Mouse (Mus musculus): ENCODE results near the gene Gm853. TPM values are rescaled to one million over a fixed set of nuclear protein-coding genes. Genes with fewer than 3 reads are reported as not detected.
A peak's percentile ranks its signal among the peaks of the same experiment; 100 is the strongest.
"Not testable (repeated sequence)": the region's sequence is repeated elsewhere in the genome, so short reads cannot be mapped to it uniquely, and the experiment has no call there.

Gm853 gene
- polyA plus RNA-seq, 1 experiment from 2014 or later, result 0.84 TPM

DNA sequence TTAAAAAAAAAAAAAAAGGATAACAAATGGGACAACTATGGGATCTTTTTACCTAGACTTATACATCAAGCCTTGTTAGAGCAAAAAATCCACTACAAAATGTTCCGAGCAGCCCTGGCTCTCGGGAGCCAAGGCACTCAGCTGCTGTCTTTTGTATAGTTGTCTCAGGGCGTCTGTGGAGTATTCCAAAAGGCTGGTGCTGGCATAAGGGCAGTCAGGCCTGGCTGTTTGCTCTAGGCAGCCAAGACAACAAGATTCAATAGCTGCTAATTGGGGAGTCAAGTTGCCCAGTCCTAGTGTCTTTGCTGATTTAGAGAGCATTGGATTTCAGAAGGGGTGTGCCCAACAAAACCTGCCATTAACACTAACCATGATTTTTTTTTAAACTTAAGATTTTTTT lies 26.4 kb upstream of the Gm853 start:
- no peaks in the 10 kb centered on the region for H3K9me3 ChIP-seq
- 68% methylated on average over 3 of the region's 3 CpGs for WGBS
- H3K27me3 ChIP-seq (ENCODE audit: insufficient read depth, poor library complexity, severe bottlenecking), result peaks cover 13% of the 10 kb centered on the region; the same call in 1 of the 2 replicates
- H3K4me3 ChIP-seq, result no peak overlapping the region
- peaks cover 26% of the 10 kb centered on the region for H3K36me3 ChIP-seq
- DNase-seq (ENCODE audit: low spot score), result no peak
- no peak overlapping the region for H3K27ac ChIP-seq
- H3K4me1 ChIP-seq (replicated peaks), result peaks cover 12% of the 10 kb centered on the region; the same call in 1 of the 2 replicates

DNA sequence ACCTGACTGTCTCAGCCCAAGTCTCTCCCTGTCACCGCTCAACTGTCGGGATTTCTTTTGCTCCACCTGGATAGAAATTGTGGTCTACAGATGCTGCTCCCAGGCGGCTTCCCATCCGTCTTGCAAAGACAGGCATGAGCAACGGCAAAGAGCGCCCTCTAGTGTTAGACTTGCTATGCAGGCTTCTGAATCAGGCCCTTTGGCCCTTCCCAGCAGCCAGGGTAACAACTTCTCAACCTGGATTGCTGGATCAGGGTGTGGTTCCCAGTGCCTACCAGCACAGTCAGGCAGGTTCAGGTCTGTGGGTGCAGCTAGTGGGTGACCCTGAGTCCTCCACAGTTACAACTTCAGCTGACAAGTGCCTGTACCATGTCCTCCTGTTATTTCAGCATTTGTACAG lies 23.9 kb upstream of the Gm853 start:
- Histone ChIP-seq H3K4me1 (replicated peaks) (no peaks in the 10 kb centered on the region), H3K9me3 (no peaks in the 10 kb centered on the region), H3K36me3 (peaks cover 7% of the 10 kb centered on the region), H3K4me3 (no peak overlapping the region), H3K27ac (no peak overlapping the region), H3K27me3 (ENCODE audit: insufficient read depth, poor library complexity, severe bottlenecking) (peaks cover 13% of the 10 kb centered on the region; the same call in 1 of the 2 replicates)
- peak; percentile 81 for DNase-seq (ENCODE audit: low spot score)
- WGBS, result 1% methylated on average over 6 of the region's 6 CpGs

- no peak for DNase-seq (ENCODE audit: low spot score)
- Histone ChIP-seq H3K27ac (no peak overlapping the region), H3K9me3 (no peaks in the 10 kb centered on the region), H3K36me3 (no peaks in the 10 kb centered on the region), H3K27me3 (ENCODE audit: insufficient read depth, poor library complexity, severe bottlenecking) (peaks cover 13% of the 10 kb centered on the region; the same call in 1 of the 2 replicates), H3K4me3 (no peak overlapping the region), H3K4me1 (replicated peaks) (no peaks in the 10 kb centered on the region)
- WGBS, result 87% methylated on average over 8 of the region's 8 CpGs
Measured at GRCm38 (mm10) chr4:130244749-130245148, 22.5 kb upstream of the Gm853 start.

- 72% methylated on average over 1 of the region's 1 CpGs for WGBS
- peaks cover 13% of the 10 kb centered on the region; the same call in 1 of the 2 replicates for H3K27me3 ChIP-seq (ENCODE audit: insufficient read depth, poor library complexity, severe bottlenecking)
- not testable (repeated sequence) for H3K36me3 ChIP-seq; H3K4me3 ChIP-seq; DNase-seq (ENCODE audit: low spot score); H3K27ac ChIP-seq; H3K9me3 ChIP-seq; H3K4me1 ChIP-seq (replicated peaks)
Measured at GRCm38 (mm10) chr4:130243621-130244020, 21.4 kb upstream of the Gm853 start.

GRCm38 (mm10) chr4:130242956-130243355 lies 20.8 kb upstream of the Gm853 start:
- Histone ChIP-seq H3K9me3 (no peaks in the 10 kb centered on the region), H3K27ac (no peak overlapping the region), H3K36me3 (no peaks in the 10 kb centered on the region), H3K4me1 (replicated peaks) (no peaks in the 10 kb centered on the region), H3K27me3 (ENCODE audit: insufficient read depth, poor library complexity, severe bottlenecking) (peaks cover 13% of the 10 kb centered on the region; the same call in 1 of the 2 replicates), H3K4me3 (no peak overlapping the region)
- no peak for DNase-seq (ENCODE audit: low spot score)
- 89% methylated on average over 5 of the region's 5 CpGs for whole genome bisulfite sequencing

DNA sequence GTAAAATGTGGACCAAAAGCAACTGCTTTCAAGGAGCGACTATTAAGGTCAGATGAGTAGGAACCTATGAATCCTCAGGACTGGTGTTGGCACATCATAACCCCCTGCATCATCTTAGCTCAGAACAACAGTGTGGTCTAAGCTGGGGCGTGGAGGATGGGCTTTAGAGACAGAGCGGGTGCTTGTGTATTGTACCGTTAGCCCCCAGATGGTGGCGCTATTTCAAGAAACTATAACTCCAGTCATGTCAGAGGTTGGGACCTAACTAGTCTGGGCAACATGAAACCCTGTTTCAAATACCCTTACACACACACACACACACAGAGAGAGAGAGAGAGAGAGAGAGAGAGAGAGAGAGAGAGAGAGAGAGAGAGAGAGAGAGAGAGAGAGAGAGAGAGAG lies 18.5 kb upstream of the Gm853 start:
- no peak overlapping the region for H3K4me3 ChIP-seq
- no peaks in the 10 kb centered on the region for H3K4me1 ChIP-seq (replicated peaks)
- DNase-seq (ENCODE audit: low spot score), result no peak
- 31% methylated on average over 5 of the region's 5 CpGs for WGBS
- no peak overlapping the region for H3K27ac ChIP-seq
- H3K9me3 ChIP-seq, result no peaks in the 10 kb centered on the region
- peaks cover 5% of the 10 kb centered on the region; the same call in 1 of the 2 replicates for H3K27me3 ChIP-seq (ENCODE audit: insufficient read depth, poor library complexity, severe bottlenecking)
- no peaks in the 10 kb centered on the region for H3K36me3 ChIP-seq

DNA sequence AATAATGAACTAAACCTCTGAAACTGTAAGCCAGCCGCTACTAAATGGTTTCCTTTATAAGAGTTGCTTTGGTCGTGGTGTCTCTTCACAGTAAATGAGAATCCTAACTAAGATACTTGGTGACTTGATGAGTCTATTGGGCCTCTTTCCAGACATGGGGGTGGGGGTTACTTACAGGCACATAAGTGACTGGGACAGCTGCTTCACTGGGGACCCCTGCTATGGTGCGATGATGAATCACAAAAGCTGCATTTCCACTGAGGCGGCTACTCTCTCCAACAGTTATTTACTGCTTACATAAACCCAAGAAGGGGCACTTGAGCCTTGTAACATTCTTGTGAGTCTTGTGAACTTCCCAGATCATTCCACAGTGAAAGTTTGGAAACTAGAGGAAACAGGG lies 15.4 kb upstream of the Gm853 start:
- H3K4me1 ChIP-seq (replicated peaks), result no peaks in the 10 kb centered on the region
- peaks cover 8% of the 10 kb centered on the region for H3K9me3 ChIP-seq
- DNase-seq (ENCODE audit: low spot score), result no peak
- no peak overlapping the region for H3K4me3 ChIP-seq
- WGBS, result 90% methylated on average over 4 of the region's 4 CpGs
- H3K27me3 ChIP-seq (ENCODE audit: insufficient read depth, poor library complexity, severe bottlenecking), result no peaks in the 10 kb centered on the region
- no peaks in the 10 kb centered on the region for H3K36me3 ChIP-seq
- no peak overlapping the region for H3K27ac ChIP-seq

DNA sequence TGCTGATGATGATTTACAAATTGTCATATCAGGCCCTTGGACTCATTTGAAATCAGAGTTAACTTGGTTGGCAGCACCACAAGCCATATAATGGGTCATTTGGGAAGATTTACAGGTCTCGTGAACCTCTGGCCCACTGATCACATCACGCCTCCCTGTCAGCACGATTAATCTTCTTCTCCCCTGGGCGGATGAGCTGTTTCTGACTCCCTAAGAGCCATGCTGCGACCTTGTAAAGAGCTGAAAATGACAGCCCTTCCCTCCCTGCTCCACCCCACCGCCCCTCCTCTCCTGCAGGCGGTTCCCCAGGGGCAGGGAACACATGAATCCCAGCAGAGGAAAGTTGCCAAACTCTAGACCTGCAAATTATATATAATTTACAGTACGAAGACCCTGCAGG lies 14.2 kb upstream of the Gm853 start:
- Histone ChIP-seq H3K9me3 (peaks cover 8% of the 10 kb centered on the region), H3K4me1 (replicated peaks) (no peaks in the 10 kb centered on the region), H3K27me3 (ENCODE audit: insufficient read depth, poor library complexity, severe bottlenecking) (no peaks in the 10 kb centered on the region), H3K27ac (no peak overlapping the region), H3K4me3 (no peak overlapping the region), H3K36me3 (no peaks in the 10 kb centered on the region)
- 69% methylated on average over 8 of the region's 8 CpGs for WGBS
- DNase-seq (ENCODE audit: low spot score), result no peak

GRCm38 (mm10) chr4:130224071-130224470 lies 1.9 kb upstream of the Gm853 start:
- no peaks in the 10 kb centered on the region for H3K4me1 ChIP-seq (replicated peaks)
- no peaks in the 10 kb centered on the region for H3K9me3 ChIP-seq
- no peak overlapping the region for H3K27ac ChIP-seq
- DNase-seq (ENCODE audit: low spot score), result no peak
- no peaks in the 10 kb centered on the region; the same call in 1 of the 2 replicates for H3K27me3 ChIP-seq (ENCODE audit: insufficient read depth, poor library complexity, severe bottlenecking)
- H3K4me3 ChIP-seq, result no peak overlapping the region
- no peaks in the 10 kb centered on the region for H3K36me3 ChIP-seq

- no peaks in the 10 kb centered on the region for H3K4me1 ChIP-seq (replicated peaks)
- no peak overlapping the region for H3K27ac ChIP-seq
- H3K4me3 ChIP-seq, result no peak overlapping the region
- DNase-seq (ENCODE audit: low spot score), result no peak
- 81% methylated on average over 9 of the region's 9 CpGs for WGBS
- H3K9me3 ChIP-seq, result no peaks in the 10 kb centered on the region
- H3K27me3 ChIP-seq (ENCODE audit: insufficient read depth, poor library complexity, severe bottlenecking), result no peaks in the 10 kb centered on the region; the same call in 1 of the 2 replicates
- H3K36me3 ChIP-seq, result no peaks in the 10 kb centered on the region
Measured at GRCm38 (mm10) chr4:130220176-130220575, 2.0 kb downstream of the Gm853 start.

- Histone ChIP-seq H3K4me1 (replicated peaks) (no peaks in the 10 kb centered on the region; the same call in 1 of the 2 replicates), H3K27ac (no peak overlapping the region), H3K9me3 (no peaks in the 10 kb centered on the region), H3K4me3 (no peak overlapping the region), H3K36me3 (no peaks in the 10 kb centered on the region), H3K27me3 (ENCODE audit: insufficient read depth, poor library complexity, severe bottlenecking) (no peaks in the 10 kb centered on the region; the same call in 1 of the 2 replicates)
- no peak for DNase-seq (ENCODE audit: low spot score)
- 92% methylated on average over 8 of the region's 8 CpGs for WGBS
Measured at GRCm38 (mm10) chr4:130215392-130215791, 6.8 kb downstream of the Gm853 start.

DNA sequence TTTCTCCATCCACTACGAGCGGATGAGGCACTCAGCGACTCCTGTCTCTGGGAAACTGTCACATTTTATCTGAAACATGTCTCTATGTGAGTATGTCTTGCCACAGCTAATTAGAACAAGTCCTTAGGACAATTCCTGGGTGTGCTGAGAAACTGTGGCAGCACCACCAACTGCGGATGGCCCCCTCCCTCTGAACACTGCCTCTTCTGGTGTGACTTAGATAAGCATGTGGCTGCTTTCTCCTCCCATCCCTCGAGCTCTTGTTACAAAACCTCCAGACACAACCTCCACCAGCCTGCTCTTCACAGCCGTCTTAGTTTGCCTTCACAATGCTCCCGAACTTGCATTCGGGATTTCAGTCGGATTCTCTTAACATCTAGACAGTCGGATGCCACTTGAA lies 8.3 kb downstream of the Gm853 start:
- DNase-seq (ENCODE audit: low spot score), result no peak
- no peaks in the 10 kb centered on the region for H3K9me3 ChIP-seq

DNA sequence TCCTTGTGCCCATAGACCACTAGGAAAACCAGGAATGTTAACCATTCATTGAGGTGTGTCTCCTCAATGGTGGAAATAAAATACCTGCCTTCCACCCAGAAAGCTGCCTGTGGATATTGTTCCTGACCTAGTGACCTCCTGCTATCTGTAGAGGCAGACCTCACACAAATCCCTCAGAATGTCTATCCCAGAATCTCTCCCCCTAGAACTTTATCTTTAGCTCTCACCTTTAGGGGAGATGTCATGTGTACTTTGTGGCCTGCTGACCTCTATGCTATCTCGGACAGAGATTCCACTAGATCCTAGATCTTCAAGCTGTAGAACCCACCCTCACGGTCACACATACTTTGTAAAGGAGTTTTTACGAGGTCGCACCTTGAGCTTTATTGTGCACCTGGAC lies 9.0 kb downstream of the Gm853 start:
- Histone ChIP-seq H3K27ac (no peak overlapping the region), H3K4me1 (replicated peaks) (no peaks in the 10 kb centered on the region; the same call in 1 of the 2 replicates), H3K9me3 (peaks cover 3% of the 10 kb centered on the region; the same call in 1 of the 2 replicates), H3K36me3 (no peaks in the 10 kb centered on the region), H3K4me3 (no peak overlapping the region), H3K27me3 (ENCODE audit: insufficient read depth, poor library complexity, severe bottlenecking) (no peaks in the 10 kb centered on the region)
- DNase-seq (ENCODE audit: low spot score), result no peak
- WGBS, result 89% methylated on average over 4 of the region's 4 CpGs

More for the DNA sequence above, 8.3 kb downstream of the Gm853 start:
- Histone ChIP-seq H3K4me3 (no peak overlapping the region), H3K36me3 (no peaks in the 10 kb centered on the region), H3K4me1 (replicated peaks) (no peaks in the 10 kb centered on the region; the same call in 1 of the 2 replicates), H3K27ac (no peak overlapping the region), H3K27me3 (ENCODE audit: insufficient read depth, poor library complexity, severe bottlenecking) (no peaks in the 10 kb centered on the region; the same call in 1 of the 2 replicates)
- 80% methylated on average over 10 of the region's 10 CpGs for WGBS

- Histone ChIP-seq H3K4me1 (replicated peaks) (no peaks in the 10 kb centered on the region; the same call in 1 of the 2 replicates), H3K9me3 (peaks cover 9% of the 10 kb centered on the region; the same call in 1 of the 2 replicates), H3K4me3 (no peak overlapping the region), H3K27me3 (ENCODE audit: insufficient read depth, poor library complexity, severe bottlenecking) (no peaks in the 10 kb centered on the region), H3K36me3 (no peaks in the 10 kb centered on the region), H3K27ac (no peak overlapping the region)
- WGBS, result 78% methylated on average over 7 of the region's 7 CpGs
- no peak for DNase-seq (ENCODE audit: low spot score)
Measured at GRCm38 (mm10) chr4:130212421-130212820, 9.8 kb downstream of the Gm853 start.
